Mouse (Mus musculus) embryonic facial prominence, embryonic 10.5 days (tissue): ENCODE measurements around the gene Kdm5c. TPM values are rescaled to one million over a fixed set of nuclear protein-coding genes. Genes with fewer than 3 reads are reported as not detected.

Experiments used
- DNase-seq: peaks from one replicate; pipeline ENCODE4 v3.0.0-alpha.2; 2017; ENCODE audit warnings: low spot score
- H3K27ac ChIP-seq: fragments of 300-500 bp; sonication (generic); replicated peaks from 2 replicates; pipeline ENCODE4 v1.5.1; 2016; ENCODE audit warnings: mild to moderate bottlenecking
- H3K27me3 ChIP-seq: fragments of 300-500 bp; sonication (generic); replicated peaks from 2 replicates; pipeline ENCODE4 v1.6.1; 2016; ENCODE audit warnings: low read depth, mild to moderate bottlenecking; ENCODE audit not compliant: poor library complexity, severe bottlenecking
- H3K36me3 ChIP-seq: fragments of 300-500 bp; sonication (generic); replicated peaks from 2 replicates; pipeline ENCODE4 v1.6.1; 2016; ENCODE audit warnings: mild to moderate bottlenecking, moderate library complexity
- H3K4me1 ChIP-seq: fragments of 300-500 bp; sonication (generic); 2 replicates; pipeline ENCODE4 v1.6.1; 2016
- H3K4me3 ChIP-seq: fragments of 300-500 bp; sonication (generic); 2 replicates; pipeline ENCODE4 v1.5.1; 2016; ENCODE audit warnings: mild to moderate bottlenecking, moderate library complexity
- H3K9me3 ChIP-seq: fragments of 300-500 bp; sonication (generic); 2 replicates; pipeline ENCODE4 v1.6.1; 2016; ENCODE audit warnings: mild to moderate bottlenecking
- WGBS: fragments of 180-500 bp; shearing (Covaris S2); methylation state at CpG from one replicate; pipeline ENCODE4 v1.1.7; 2016; 5-methylcytosine and 5-hydroxymethylcytosine counted together
- polyA plus RNA-seq: library from polyadenylated mRNA; unstranded; fragments of >200 nt; fragmentation: Nextera tagmentation; extraction: Ambion mirVana; gene quantifications from 2 replicates; pipeline ENCODE4 v1.2.1, GENCODE M21; 2016

Gene Kdm5c
- 71.4 and 75.2 TPM in 2 replicates for polyA plus RNA-seq

DNA sequence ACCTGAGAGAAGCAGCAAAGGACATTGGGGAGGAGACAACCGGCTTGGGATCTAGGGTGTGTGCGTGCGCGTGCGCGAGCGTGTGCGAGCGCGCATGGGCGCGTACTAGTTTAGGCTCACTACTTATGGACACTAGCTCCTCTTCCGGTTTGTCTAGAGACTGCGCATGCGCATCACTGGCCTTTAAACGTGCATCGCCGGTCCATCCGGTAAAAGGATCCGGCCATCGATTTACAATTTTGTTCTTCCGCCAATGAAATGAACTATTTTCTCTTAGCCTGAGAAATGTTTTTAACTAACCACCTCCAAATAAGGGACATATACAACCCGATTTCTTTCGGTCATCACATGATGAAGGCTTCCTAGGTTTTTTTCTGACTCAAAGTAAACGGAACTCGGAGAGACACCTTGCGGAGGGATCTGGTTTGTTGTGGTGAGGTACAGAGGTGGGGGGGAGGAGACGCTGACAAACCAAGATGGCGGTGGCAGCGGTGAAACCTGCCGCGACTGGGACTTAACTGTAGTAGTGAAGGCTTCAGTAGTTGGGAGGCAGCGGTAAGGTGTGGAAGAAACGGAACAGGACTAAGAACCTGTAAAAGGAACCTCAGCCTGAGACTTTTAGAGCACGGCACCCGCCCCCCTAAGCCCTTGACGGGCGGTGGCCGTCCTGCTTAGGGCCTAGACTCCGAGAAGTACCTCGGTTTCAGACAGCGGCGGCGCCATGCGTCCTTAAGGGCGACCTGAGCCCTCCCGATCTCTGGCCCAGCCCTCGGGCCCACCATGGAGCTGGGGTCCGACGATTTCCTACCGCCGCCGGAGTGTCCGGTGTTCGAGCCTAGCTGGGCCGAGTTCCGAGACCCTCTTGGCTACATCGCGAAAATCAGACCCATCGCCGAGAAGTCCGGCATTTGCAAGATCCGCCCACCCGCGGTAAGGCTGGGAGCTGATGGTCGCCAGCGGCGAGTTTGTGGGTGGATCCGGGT is at the start of gene Kdm5c:
TSS of gene Kdm5c (plus strand) at position 240 of the 983 bp plus-strand sequence.
- H3K4me1 ChIP-seq = peaks cover 14% of the 10 kb centered on the region
- peaks cover 19% of the 10 kb centered on the region for H3K27me3 ChIP-seq
- peaks cover 18% of the 10 kb centered on the region for H3K36me3 ChIP-seq
- H3K4me3 ChIP-seq = peak within 1 kb of the TSS; percentile 90
- H3K9me3 ChIP-seq = no peaks in the 10 kb centered on the region
- under 1% methylated on average over 69 of the region's 69 CpGs for WGBS
- peak within 1 kb of the TSS; percentile 92 for H3K27ac ChIP-seq
- DNase-seq = peak; percentile 97

DNA sequence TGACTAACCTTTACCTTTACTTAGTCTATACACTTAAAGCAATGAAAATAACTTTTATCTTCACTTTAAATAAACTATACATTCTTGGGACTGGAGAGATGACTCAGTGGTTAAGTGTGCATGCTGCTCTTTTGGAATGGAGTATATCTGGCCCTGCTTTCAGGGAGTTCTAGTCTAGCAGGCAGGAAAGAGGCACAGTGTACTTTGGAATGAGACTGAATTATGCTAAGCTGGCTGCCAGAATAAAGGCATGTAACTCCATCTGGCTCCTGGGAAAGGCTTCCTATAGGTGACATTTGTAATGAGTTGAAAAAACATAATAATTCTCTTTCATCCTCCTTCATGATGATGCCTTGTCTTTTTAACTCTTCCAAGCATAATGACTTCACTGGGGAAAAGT is 45.7 kb upstream of the Kdm5c start:
- Histone ChIP-seq H3K27me3 (peaks cover 96% of the 10 kb centered on the region), H3K9me3 (no peaks in the 10 kb centered on the region)

DNA sequence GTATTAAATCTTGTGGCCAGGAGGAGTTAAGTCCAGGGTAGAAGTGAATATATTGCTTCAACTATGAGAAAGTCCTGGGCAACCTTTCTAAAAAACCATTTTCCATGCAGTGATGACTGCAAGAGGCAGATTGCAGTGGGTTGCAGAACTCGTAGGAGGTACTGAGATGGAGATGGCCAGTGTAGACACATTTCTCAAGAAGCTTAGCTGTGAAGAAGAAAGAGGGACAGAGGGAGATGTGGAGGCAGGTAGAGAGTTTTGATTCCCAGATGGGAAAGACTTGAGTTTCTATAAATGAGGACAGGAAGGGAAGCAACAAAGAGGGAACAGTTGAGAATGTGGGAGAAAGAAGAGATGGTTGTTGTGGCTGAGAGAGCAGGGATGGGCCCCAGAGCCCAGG is 41.6 kb upstream of the Kdm5c start:
- H3K9me3 ChIP-seq = no peaks in the 10 kb centered on the region
- no peak overlapping the region for H3K4me3 ChIP-seq
- peaks cover 100% of the 10 kb centered on the region for H3K27me3 ChIP-seq
- WGBS = 77% methylated on average over 1 of the region's 1 CpGs
- H3K27ac ChIP-seq = no peak overlapping the region
- no peaks in the 10 kb centered on the region for H3K36me3 ChIP-seq
- no peak for DNase-seq
- no peaks in the 10 kb centered on the region for H3K4me1 ChIP-seq

More for the DNA sequence above, 45.7 kb upstream of the Kdm5c start:
- H3K4me1 ChIP-seq = no peaks in the 10 kb centered on the region
- no peak overlapping the region for H3K27ac ChIP-seq
- H3K4me3 ChIP-seq = no peak overlapping the region
- H3K36me3 ChIP-seq = no peaks in the 10 kb centered on the region
- no peak for DNase-seq

DNA sequence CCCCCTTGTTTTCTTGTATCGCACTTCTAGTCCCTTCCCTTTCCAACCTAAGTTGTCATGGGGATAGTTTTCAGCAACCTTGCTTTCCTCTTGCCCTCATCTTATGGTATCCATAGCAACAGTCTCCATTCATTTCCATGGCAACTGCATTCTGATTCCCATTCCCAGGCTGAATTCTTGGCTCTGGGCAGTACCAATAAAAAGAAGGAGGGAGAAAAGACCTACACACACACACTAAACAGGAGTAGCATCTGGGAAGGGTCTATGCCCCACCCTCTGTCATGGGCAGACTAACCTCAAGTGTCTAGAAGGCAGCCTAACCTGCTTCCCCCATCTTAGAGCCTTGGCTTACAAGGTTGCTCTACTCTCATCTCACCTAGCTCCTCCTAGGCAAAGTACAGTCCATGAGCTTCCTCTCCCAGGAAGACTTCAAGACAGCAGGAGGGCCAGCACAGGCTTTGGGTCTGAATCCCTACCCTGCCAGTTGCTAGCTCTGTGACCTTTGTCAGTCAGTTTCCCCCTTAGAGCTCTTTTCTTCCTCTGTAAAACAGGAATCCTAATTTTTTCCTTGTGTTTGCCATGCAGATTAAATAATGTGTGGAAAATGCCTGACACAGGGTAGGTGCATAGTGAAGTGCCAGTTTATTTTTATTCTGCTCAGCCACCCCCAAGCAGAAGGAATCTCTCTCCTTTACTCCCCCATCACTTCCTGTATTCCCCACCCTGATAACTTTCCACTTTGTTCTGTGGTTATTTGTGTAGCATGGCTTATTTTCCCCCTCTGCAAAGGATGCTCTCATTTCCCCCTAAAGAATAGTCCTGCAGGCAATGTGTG is 34.8 kb upstream of the Kdm5c start:
- WGBS = 64% methylated on average over 1 of the region's 1 CpGs
- H3K4me1 ChIP-seq = peaks cover 25% of the 10 kb centered on the region
- peaks cover 100% of the 10 kb centered on the region for H3K27me3 ChIP-seq
- no peak for DNase-seq
- no peaks in the 10 kb centered on the region for H3K9me3 ChIP-seq
- no peak overlapping the region; the same call in 1 of the 2 replicates for H3K27ac ChIP-seq
- no peaks in the 10 kb centered on the region for H3K36me3 ChIP-seq
- H3K4me3 ChIP-seq = no peak overlapping the region

DNA sequence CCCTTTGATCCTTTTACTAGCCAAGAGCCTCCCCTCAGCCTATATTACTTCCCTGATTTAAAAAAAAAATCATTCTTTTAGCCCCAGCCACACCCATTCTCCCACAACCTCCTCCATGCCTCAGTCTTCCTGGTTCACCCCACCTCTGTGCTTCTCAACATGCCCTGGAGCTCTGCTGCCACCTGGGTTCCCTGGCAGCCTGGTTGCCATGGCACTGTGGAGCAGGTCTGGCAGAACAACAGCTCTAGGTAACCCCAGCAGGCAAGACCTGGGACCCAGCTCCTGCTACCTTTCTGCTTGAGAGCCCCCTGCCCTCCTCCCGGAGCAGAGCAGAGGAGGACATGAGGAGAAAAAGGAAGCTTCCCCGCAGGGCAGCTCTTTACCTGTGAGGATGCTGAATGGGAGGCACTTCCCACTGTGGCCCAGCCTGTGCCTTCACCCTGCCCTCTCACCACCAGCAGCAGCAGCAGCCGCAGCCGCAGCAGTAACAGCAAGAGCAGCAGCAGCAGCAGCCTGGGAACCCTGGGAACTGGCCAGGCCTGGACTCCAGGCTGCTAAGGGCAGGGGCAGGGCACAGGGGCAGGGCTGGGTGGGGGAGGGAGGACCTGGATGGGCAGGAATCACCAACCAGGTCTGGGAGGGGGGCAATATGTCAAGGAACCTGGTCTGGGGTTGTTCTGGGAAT is 30.9 kb upstream of the Kdm5c start:
- H3K9me3 ChIP-seq = no peaks in the 10 kb centered on the region
- 32% methylated on average over 4 of the region's 4 CpGs for WGBS
- no peaks in the 10 kb centered on the region for H3K36me3 ChIP-seq

DNA sequence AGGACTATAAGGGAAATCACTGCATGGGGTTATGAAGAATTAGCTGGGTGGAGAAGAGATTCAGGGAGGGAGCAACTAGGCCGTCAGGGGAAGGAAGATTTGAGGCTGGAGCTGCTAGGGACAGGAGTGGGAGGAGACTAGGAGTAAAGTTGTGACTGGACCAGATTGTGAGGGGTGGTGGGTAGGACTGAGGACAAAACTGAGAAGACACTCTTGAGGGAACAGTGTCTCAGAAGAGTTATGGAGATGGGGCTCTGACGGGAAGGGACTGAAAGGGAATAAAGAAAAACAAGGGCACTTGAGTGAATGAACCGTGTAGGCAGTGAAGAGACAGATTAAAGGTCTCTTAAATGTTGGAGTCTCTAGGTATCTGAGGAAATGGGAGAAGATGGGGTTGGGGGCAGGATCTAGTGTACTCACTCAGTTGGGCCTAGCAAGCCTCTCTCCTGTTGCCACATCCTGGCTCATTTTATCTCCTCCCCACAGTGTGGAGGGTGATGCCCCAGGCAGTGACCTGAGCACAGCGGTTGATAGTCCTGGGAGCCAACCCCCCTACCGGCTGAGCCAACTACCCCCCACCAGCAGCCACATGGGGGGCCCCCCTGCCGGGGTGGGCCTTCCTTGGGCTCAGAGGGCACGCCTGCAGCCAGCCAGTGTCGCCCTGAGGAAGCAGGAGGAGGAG is 30.3 kb upstream of the Kdm5c start:
- no peak for DNase-seq
- WGBS = 42% methylated on average over 8 of the region's 8 CpGs
- H3K4me1 ChIP-seq = peaks cover 25% of the 10 kb centered on the region
- no peaks in the 10 kb centered on the region for H3K36me3 ChIP-seq
- H3K4me3 ChIP-seq = no peak overlapping the region
- H3K27me3 ChIP-seq = peaks cover 100% of the 10 kb centered on the region
- peak overlapping the region; percentile 44; the same call in 1 of the 2 replicates for H3K27ac ChIP-seq
- no peaks in the 10 kb centered on the region for H3K9me3 ChIP-seq

More for the DNA sequence above, 30.9 kb upstream of the Kdm5c start:
- DNase-seq = no peak
- Histone ChIP-seq H3K4me1 (peaks cover 25% of the 10 kb centered on the region), H3K27ac (peak overlapping the region; percentile 44; the same call in 1 of the 2 replicates), H3K4me3 (no peak overlapping the region), H3K27me3 (peaks cover 100% of the 10 kb centered on the region)

DNA sequence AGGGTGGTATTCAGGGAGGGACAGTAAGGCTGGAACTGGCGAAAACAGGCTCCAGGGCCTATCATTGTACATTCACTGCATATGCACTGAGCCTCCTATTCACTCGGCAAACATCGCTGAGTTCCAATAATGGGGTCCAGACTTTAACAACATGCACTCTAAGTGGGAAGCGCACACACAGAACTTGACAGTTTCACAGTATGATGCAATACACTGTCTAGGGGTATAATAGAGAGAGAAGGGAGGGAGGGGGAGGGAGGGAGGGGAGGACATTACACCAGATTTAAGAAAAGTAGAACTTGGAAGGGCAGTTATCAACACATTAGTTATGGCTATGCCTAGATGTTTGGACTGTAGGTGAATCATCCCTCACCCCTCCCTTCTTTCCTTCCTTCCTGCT is 29.6 kb upstream of the Kdm5c start:
- Histone ChIP-seq H3K36me3 (no peaks in the 10 kb centered on the region), H3K9me3 (no peaks in the 10 kb centered on the region), H3K4me3 (no peak overlapping the region), H3K27me3 (peaks cover 99% of the 10 kb centered on the region), H3K27ac (no peak overlapping the region), H3K4me1 (peaks cover 20% of the 10 kb centered on the region)
- 67% methylated on average over 4 of the region's 4 CpGs for WGBS
- no peak for DNase-seq

DNA sequence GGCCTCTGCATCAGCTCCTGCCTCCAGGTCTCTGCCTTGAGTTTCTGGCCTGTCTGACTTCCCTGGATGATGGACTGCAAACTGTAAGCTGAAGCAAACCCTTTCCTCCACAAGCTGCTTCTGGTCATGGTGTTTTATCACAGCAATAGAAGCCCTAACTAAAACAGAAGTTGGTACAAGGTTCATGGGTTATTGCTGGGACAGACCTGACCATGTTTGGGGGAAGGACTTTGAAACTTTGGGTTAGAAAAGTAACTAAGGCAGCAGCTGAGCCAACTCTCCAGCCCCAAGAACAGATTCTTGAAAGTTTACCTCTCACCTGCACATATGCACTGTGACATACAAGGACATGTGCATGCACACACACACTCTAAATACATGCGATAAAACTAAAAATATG is 27.3 kb upstream of the Kdm5c start:
- peaks cover 18% of the 10 kb centered on the region for H3K4me1 ChIP-seq
- WGBS = 95% methylated on average over 1 of the region's 1 CpGs
- H3K4me3 ChIP-seq = no peak overlapping the region
- H3K27ac ChIP-seq = no peak overlapping the region
- H3K36me3 ChIP-seq = no peaks in the 10 kb centered on the region
- peaks cover 99% of the 10 kb centered on the region for H3K27me3 ChIP-seq
- no peaks in the 10 kb centered on the region for H3K9me3 ChIP-seq
- DNase-seq = no peak

DNA sequence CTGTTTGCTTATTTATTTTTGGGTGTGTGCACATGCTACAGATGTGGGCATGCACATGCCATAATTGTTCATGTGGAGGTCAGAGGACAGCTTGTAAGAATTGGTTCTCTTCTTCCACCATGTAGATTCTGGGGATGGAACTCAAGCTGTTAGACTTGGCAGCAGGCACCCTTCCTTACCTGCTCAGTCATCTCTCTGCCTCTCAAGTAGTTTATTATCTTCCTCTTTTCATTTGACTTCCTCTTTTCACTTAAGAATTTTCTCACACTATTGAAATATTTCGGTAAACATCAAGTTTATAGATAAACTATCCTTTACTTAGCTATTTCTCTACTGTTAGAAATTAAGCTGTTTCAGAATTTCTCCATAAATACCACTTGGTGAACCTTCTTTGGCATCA is 18.1 kb upstream of the Kdm5c start:
- Histone ChIP-seq H3K36me3 (no peaks in the 10 kb centered on the region), H3K4me1 (no peaks in the 10 kb centered on the region), H3K9me3 (no peaks in the 10 kb centered on the region), H3K27me3 (peaks cover 100% of the 10 kb centered on the region), H3K4me3 (no peak overlapping the region), H3K27ac (no peak overlapping the region)
- WGBS = 84% methylated on average over 1 of the region's 1 CpGs
- no peak for DNase-seq

DNA sequence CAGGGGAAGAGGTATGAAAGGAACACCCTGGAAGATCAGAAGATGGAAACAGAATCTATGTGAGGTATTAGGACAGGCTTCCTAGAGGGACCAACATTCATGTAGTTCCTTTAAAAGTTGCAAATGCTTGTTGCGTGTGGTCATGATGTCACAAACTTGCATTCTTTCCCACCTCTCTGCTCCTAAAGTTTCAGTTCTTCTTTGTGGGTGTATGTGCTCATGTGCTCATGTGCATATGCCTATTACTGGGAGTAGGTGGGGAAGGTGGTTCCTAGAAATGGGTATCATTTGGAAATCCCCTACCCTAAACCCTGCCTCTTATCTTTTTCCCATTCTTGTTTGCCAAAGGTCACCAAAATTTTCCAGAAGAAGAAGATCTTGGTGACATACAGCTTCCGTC is 14.3 kb upstream of the Kdm5c start:
- H3K4me1 ChIP-seq = no peaks in the 10 kb centered on the region
- 91% methylated on average over 2 of the region's 2 CpGs for WGBS
- H3K9me3 ChIP-seq = no peaks in the 10 kb centered on the region
- H3K27me3 ChIP-seq = peaks cover 100% of the 10 kb centered on the region
- H3K36me3 ChIP-seq = no peaks in the 10 kb centered on the region
- no peak overlapping the region for H3K4me3 ChIP-seq
- H3K27ac ChIP-seq = no peak overlapping the region
- no peak for DNase-seq

DNA sequence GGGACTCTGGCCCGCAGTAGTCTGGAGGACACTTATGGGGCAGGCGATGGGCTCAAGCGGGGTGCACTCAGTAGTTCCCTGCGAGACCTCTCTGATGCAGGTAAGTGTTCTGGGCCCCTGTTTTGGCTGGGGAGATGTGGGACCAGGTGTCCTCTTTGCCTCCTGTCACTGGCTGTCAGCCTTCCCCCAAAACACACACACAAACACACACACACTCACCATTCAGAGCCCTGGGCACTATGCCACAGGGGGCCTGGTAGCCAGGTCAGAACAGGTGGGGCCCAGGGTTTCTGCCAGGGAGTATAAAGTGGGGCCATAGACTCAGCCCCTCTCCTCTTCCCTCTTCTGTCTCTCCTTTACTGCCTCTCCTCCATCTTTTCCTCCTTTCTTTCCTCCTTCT is 11.1 kb upstream of the Kdm5c start:
- Histone ChIP-seq H3K4me1 (no peaks in the 10 kb centered on the region), H3K27me3 (peaks cover 100% of the 10 kb centered on the region), H3K4me3 (no peak overlapping the region), H3K36me3 (no peaks in the 10 kb centered on the region), H3K27ac (no peak overlapping the region), H3K9me3 (no peaks in the 10 kb centered on the region)
- WGBS = 77% methylated on average over 4 of the region's 4 CpGs
- no peak for DNase-seq

DNA sequence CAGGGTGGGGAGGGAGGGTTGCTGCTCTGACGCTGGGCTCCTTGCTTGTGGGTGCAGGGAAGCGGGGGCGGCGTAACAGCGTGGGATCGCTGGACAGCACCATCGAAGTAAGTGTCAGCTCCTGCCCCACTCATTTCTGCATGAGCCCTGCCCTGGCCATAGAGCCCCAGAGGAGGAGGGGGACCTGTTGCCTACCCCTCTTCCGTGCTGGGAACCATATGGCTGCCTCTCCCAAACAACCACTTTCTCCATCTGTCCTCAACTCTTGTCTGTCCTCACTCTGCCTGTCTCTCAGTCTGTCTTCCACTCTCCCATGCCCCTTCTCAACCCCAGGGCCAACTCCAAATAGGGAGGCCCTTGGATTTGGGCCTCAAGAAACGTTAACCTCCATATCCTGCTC is 10.6 kb upstream of the Kdm5c start:
- H3K36me3 ChIP-seq = no peaks in the 10 kb centered on the region
- no peaks in the 10 kb centered on the region for H3K9me3 ChIP-seq
- no peaks in the 10 kb centered on the region for H3K4me1 ChIP-seq
- no peak for DNase-seq
- H3K27ac ChIP-seq = no peak overlapping the region
- H3K4me3 ChIP-seq = no peak overlapping the region
- 49% methylated on average over 9 of the region's 9 CpGs for WGBS
- H3K27me3 ChIP-seq = peaks cover 100% of the 10 kb centered on the region
